Mouse (Mus musculus) cerebellum, adult 2 months (tissue): ENCODE data around the gene Trim13. TPM values are rescaled to one million over a fixed set of nuclear protein-coding genes. Genes with fewer than 3 reads are reported as not detected.
"Not testable (repeated sequence)": the region's sequence is repeated elsewhere in the genome, so short reads cannot be mapped to it uniquely, and the experiment has no call there.

Experiments used
- DNase-seq, 2 experiments: peaks; one replicate each; pipeline ENCODE4 v3.0.0; 2021
- H3K27ac ChIP-seq: fragments of 200-500 bp; 2 replicates; pipeline ENCODE4 v1.5.1; 2012; ENCODE audit warnings: low read length, control low read depth, inconsistent platforms; ENCODE audit not compliant: insufficient read depth
- H3K27me3 ChIP-seq: fragments of 200-500 bp; 2 replicates; pipeline ENCODE4 v1.6.1; 2012; ENCODE audit warnings: inconsistent platforms, mild to moderate bottlenecking, low read length, moderate library complexity; ENCODE audit not compliant: control insufficient read depth, insufficient read depth
- H3K4me1 ChIP-seq: fragments of 200-500 bp; 2 replicates; pipeline ENCODE4 v1.6.1; 2011; ENCODE audit warnings: low read length; ENCODE audit not compliant: control insufficient read depth, insufficient read depth
- H3K4me3 ChIP-seq: fragments of 200-500 bp; replicated peaks from 2 replicates; pipeline ENCODE3; 2011; ENCODE audit warnings: mild to moderate bottlenecking, low read depth, low read length, control low read depth; ENCODE audit not compliant: insufficient read depth
- CTCF ChIP-seq: fragments of 200-500 bp; IDR thresholded peaks from 2 replicates; pipeline ENCODE4 v1.5.1; 2011; ENCODE audit warnings: low read depth, mild to moderate bottlenecking, control low read depth, low read length, moderate library complexity, borderline replicate concordance; ENCODE audit not compliant: insufficient read depth
- POLR2A ChIP-seq: fragments of 200-500 bp; IDR thresholded peaks from 2 replicates; pipeline ENCODE4 v1.6.1; 2011; ENCODE audit warnings: low read length, control low read depth, borderline replicate concordance; ENCODE audit not compliant: insufficient read depth
- WGBS: fragments of 180-500 bp; shearing (Covaris S2); methylation state at CpG from one replicate; pipeline ENCODE4 v1.1.7; 2018; 5-methylcytosine and 5-hydroxymethylcytosine counted together
- polyA plus RNA-seq: library from polyadenylated mRNA; depleted of rRNA; stranded (reverse); fragments of >200 nt; gene quantifications from 2 replicates; pipeline ENCODE4 v1.2.3, GENCODE M21; 2012; rRNA removed

Gene Trim13
- 14.6 and 16.7 TPM in 2 replicates for polyA plus RNA-seq

- 78% methylated on average over 5 of the region's 5 CpGs for WGBS
- Histone ChIP-seq H3K4me3 (peak within 1 kb of the TSS; percentile 86), H3K4me1 (peaks cover 3% of the 10 kb centered on the region), H3K27ac (no peak within 1 kb of the TSS), H3K27me3 (no peaks in the 10 kb centered on the region)
- no peak for DNase-seq
- TF ChIP-seq CTCF (no peak), POLR2A (no peak)
Measured at GRCm38 (mm10) chr14:61597968-61598367, at the start of gene Trim13. TSS of gene Trim13 (plus strand) at chr14:61598247.

GRCm38 (mm10) chr14:61548614-61549013 lies 49.4 kb upstream of the Trim13 start:
- DNase-seq = no peak
- TF ChIP-seq CTCF = no peak
- no peak for TF ChIP-seq POLR2A
- H3K27ac ChIP-seq = no peak overlapping the region
- no peaks in the 10 kb centered on the region for H3K27me3 ChIP-seq
- H3K4me3 ChIP-seq = no peak overlapping the region
- 100% methylated on average over 1 of the region's 1 CpGs for WGBS
- H3K4me1 ChIP-seq = no peaks in the 10 kb centered on the region

- H3K27ac ChIP-seq = peak overlapping the region; percentile 89
- peak overlapping the region; percentile 86 for H3K4me3 ChIP-seq
- DNase-seq = no peak
- TF ChIP-seq POLR2A (no peak), CTCF (no peak)
- peaks cover 4% of the 10 kb centered on the region for H3K4me1 ChIP-seq
- H3K27me3 ChIP-seq = no peaks in the 10 kb centered on the region
- 2% methylated on average over 6 of the region's 6 CpGs for WGBS
Measured at GRCm38 (mm10) chr14:61555931-61556288, 42.1 kb upstream of the Trim13 start.

- Histone ChIP-seq H3K4me3 (peak within 1 kb of the TSS; percentile 86), H3K27ac (peak within 1 kb of the TSS; percentile 89), H3K4me1 (peaks cover 4% of the 10 kb centered on the region), H3K27me3 (no peaks in the 10 kb centered on the region)
- TF ChIP-seq CTCF = no peak
- peak; percentile 70 for TF ChIP-seq POLR2A
- peak; percentile 99 for DNase-seq
- under 1% methylated on average over 72 of the region's 72 CpGs for WGBS
Measured at GRCm38 (mm10) chr14:61556289-61557147, 41.5 kb upstream of the Trim13 start, which contains the start of gene Spryd7. TSS of gene Spryd7 (minus strand) at chr14:61556886.

GRCm38 (mm10) chr14:61558901-61559300 lies 39.1 kb upstream of the Trim13 start:
- H3K27ac ChIP-seq = no peak overlapping the region
- no peaks in the 10 kb centered on the region for H3K27me3 ChIP-seq
- H3K4me3 ChIP-seq = no peak overlapping the region
- WGBS = 96% methylated on average over 6 of the region's 6 CpGs
- TF ChIP-seq POLR2A = no peak
- no peak for TF ChIP-seq CTCF
- peaks cover 4% of the 10 kb centered on the region for H3K4me1 ChIP-seq
- no peak for DNase-seq

- Histone ChIP-seq H3K4me1 (no peaks in the 10 kb centered on the region; the same call in 1 of the 2 replicates), H3K27me3 (no peaks in the 10 kb centered on the region; the same call in 1 of the 2 replicates), H3K4me3 (no peak overlapping the region), H3K27ac (no peak overlapping the region)
- 74% methylated on average over 3 of the region's 3 CpGs for WGBS
- no peak for DNase-seq
- TF ChIP-seq POLR2A (no peak), CTCF (no peak)
Measured at GRCm38 (mm10) chr14:61559856-61560255, 38.2 kb upstream of the Trim13 start.

GRCm38 (mm10) chr14:61566211-61566610 lies 31.8 kb upstream of the Trim13 start:
- not testable (repeated sequence) for H3K27me3 ChIP-seq, DNase-seq, H3K27ac ChIP-seq, H3K4me3 ChIP-seq, H3K4me1 ChIP-seq
- 91% methylated on average over 4 of the region's 4 CpGs for WGBS

- no peaks in the 10 kb centered on the region; the same call in 1 of the 2 replicates for H3K27me3 ChIP-seq
- H3K4me3 ChIP-seq = no peak overlapping the region
- H3K4me1 ChIP-seq = no peaks in the 10 kb centered on the region
- no peak for DNase-seq
- TF ChIP-seq POLR2A (no peak), CTCF (no peak)
- no peak overlapping the region for H3K27ac ChIP-seq
- WGBS = 66% methylated on average over 2 of the region's 2 CpGs
Measured at GRCm38 (mm10) chr14:61569344-61569743, 28.7 kb upstream of the Trim13 start.
